Comparison of ENCODE assay signal across 24 mouse cellular contexts in genomic region chr6:133885871-133886415, GRCm38 (mm10). TPM values are rescaled to one million over a fixed set of nuclear protein-coding genes. Genes with fewer than 3 reads are reported as not detected.
"Had no signal": no experiment of that assay in that cellular context is flagged by ENCODE, and none has a peak within 500 bp of the region (broad histone marks: within the 10 kb centered on the region; RNA-seq: fewer than 3 reads in every experiment).

No protein-coding gene starts in this region.

- H3K9me3 ChIP-seq: midbrain, embryonic 10.5 days; midbrain, embryonic 12.5 days; neural tube, embryonic 13.5 days; neural tube, embryonic 15.5 days had no signal

- H3K9ac ChIP-seq: lung, embryonic 14.5 days; midbrain, embryonic 12.5 days; neural tube, embryonic 13.5 days; neural tube, embryonic 15.5 days had no signal

- H3K4me2 ChIP-seq: lung, embryonic 14.5 days; midbrain, embryonic 12.5 days; neural tube, embryonic 13.5 days; neural tube, embryonic 15.5 days had no signal

- ATAC-seq: midbrain, embryonic 16.5 days had no signal

- H3K4me1 ChIP-seq: midbrain, embryonic 10.5 days; midbrain, embryonic 12.5 days; neural tube, embryonic 13.5 days; neural tube, embryonic 15.5 days had no signal

- H3K36me3 ChIP-seq: midbrain, embryonic 10.5 days; midbrain, embryonic 12.5 days; neural tube, embryonic 13.5 days; neural tube, embryonic 15.5 days had no signal

- H3K4me3 ChIP-seq: midbrain, embryonic 10.5 days; midbrain, embryonic 12.5 days; myocyte; neural tube, embryonic 13.5 days; neural tube, embryonic 15.5 days had no signal

- H3K27ac ChIP-seq: midbrain, embryonic 10.5 days; midbrain, embryonic 12.5 days; neural tube, embryonic 13.5 days; neural tube, embryonic 15.5 days had no signal

- H3K27me3 ChIP-seq: midbrain, embryonic 12.5 days; neural tube, embryonic 13.5 days; neural tube, embryonic 15.5 days had no signal

- DNase-seq: lung, embryonic 14.5 days; lung, postnatal 10 days; lung, postnatal 4 days; midbrain, embryonic 14.5 days; retina, postnatal 1 day; right cerebral cortex, adult 18-20 months; right cerebral cortex, postnatal 25 days; right cerebral cortex, postnatal 4 days; spleen, adult 18-20 months; thymus, adult 18-20 months; thymus, postnatal 14 days; thymus, postnatal 36 days had no signal

RNA-seq across cellular contexts. Expression of gene Kap, which starts 32.4 kb away (rescaled TPM):
- polyA plus RNA-seq: lung, embryonic 14.5 days; lung, embryonic 16.5 days; midbrain, embryonic 10.5 days; midbrain, embryonic 12.5 days; midbrain, embryonic 14.5 days; midbrain, embryonic 16.5 days; myocyte; neural tube, embryonic 11.5 days; neural tube, embryonic 13.5 days; neural tube, embryonic 15.5 days; small intestine, adult 2 months; stomach, embryonic 14.5 days; stomach, embryonic 16.5 days; thymus, postnatal 0 days had no signal
